Mouse (Mus musculus): ENCODE results near the gene Ppox. TPM values are rescaled to one million over a fixed set of nuclear protein-coding genes. Genes with fewer than 3 reads are reported as not detected.

Ppox gene
- polyA plus RNA-seq, 1 experiment from 2014 or later = 205 TPM

DNA sequence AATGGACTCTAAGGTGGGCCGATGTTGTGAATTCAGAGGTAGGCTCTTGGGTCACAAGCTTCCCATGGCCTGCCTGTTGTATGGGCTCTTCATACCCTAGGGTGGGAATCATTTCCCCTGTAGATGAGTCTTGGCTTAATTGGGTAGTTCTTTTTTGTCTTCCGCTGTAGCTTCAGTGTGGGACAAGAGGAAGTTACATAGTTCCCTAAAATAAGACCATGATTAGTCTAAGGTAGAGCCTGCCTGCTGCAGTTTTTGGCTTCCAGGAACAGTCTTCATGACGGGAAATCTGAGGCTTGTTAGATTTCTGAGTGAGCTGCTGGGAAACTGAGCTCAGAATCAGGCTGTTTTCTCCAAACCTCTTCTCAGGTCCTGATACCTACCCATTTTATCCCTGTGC lies 8.9 kb downstream of the Ppox start:
- no peak for ATAC-seq (ENCODE audit: low read depth)
- WGBS (ENCODE audit: insufficient replicate concordance) = 58% methylated on average over 3 of the region's 3 CpGs
- peaks cover 45% of the 10 kb centered on the region for H3K36me3 ChIP-seq (ENCODE audit: control insufficient read depth, insufficient read depth)

GRCm38 (mm10) chr1:171271622-171272021 lies 9.4 kb downstream of the Ppox start:
- H3K27ac ChIP-seq (ENCODE audit: low read length) = peak overlapping the region; percentile 84

More for the DNA sequence above, 8.9 kb downstream of the Ppox start:
- peak overlapping the region; percentile 84 for H3K27ac ChIP-seq (ENCODE audit: low read length)
- H3K9me3 ChIP-seq (replicated peaks; ENCODE audit: control insufficient read depth, low read length) = no peaks in the 10 kb centered on the region
- peak overlapping the region; percentile 17; the same call in 1 of the 2 replicates for H3K9ac ChIP-seq (ENCODE audit: low read depth, low read length)
- no peaks in the 10 kb centered on the region for H3K27me3 ChIP-seq (ENCODE audit: control insufficient read depth, insufficient read depth, low read depth, low read length)
- peaks cover 35% of the 10 kb centered on the region for H3K4me1 ChIP-seq (ENCODE audit: control insufficient read depth, low read depth, low read length)
- H3K4me2 ChIP-seq (ENCODE audit: low read depth, low read length) = peak overlapping the region; percentile 77
- peak overlapping the region; percentile 83 for H3K4me3 ChIP-seq (ENCODE audit: low read depth, low read length)

GRCm38 (mm10) chr1:171271196-171271595 lies 9.8 kb downstream of the Ppox start:
- Histone ChIP-seq H3K27ac (ENCODE audit: low read length) (peak overlapping the region; percentile 84), H3K36me3 (ENCODE audit: control insufficient read depth, insufficient read depth) (peaks cover 36% of the 10 kb centered on the region), H3K4me3 (ENCODE audit: low read depth, low read length) (peak overlapping the region; percentile 83), H3K9ac (ENCODE audit: low read depth, low read length) (peak overlapping the region; percentile 72), H3K4me1 (ENCODE audit: control insufficient read depth, low read depth, low read length) (peaks cover 33% of the 10 kb centered on the region), H3K27me3 (ENCODE audit: control insufficient read depth, insufficient read depth, low read depth, low read length) (no peaks in the 10 kb centered on the region), H3K4me2 (ENCODE audit: low read depth, low read length) (peak overlapping the region; percentile 77), H3K9me3 (replicated peaks; ENCODE audit: control insufficient read depth, low read length) (no peaks in the 10 kb centered on the region)
- WGBS (ENCODE audit: insufficient replicate concordance) = 23% methylated on average over 9 of the region's 9 CpGs
- no peak for ATAC-seq (ENCODE audit: low read depth)

More at GRCm38 (mm10) chr1:171271622-171272021, 9.4 kb downstream of the Ppox start:
- Histone ChIP-seq H3K4me1 (ENCODE audit: control insufficient read depth, low read depth, low read length) (peaks cover 31% of the 10 kb centered on the region), H3K4me2 (ENCODE audit: low read depth, low read length) (peak overlapping the region; percentile 77), H3K36me3 (ENCODE audit: control insufficient read depth, insufficient read depth) (peaks cover 40% of the 10 kb centered on the region), H3K9me3 (replicated peaks; ENCODE audit: control insufficient read depth, low read length) (no peaks in the 10 kb centered on the region), H3K4me3 (ENCODE audit: low read depth, low read length) (peak overlapping the region; percentile 83), H3K27me3 (ENCODE audit: control insufficient read depth, insufficient read depth, low read depth, low read length) (no peaks in the 10 kb centered on the region), H3K9ac (ENCODE audit: low read depth, low read length) (peak overlapping the region; percentile 17; the same call in 1 of the 2 replicates)
- no peak for ATAC-seq (ENCODE audit: low read depth)
- 51% methylated on average over 10 of the region's 10 CpGs for WGBS (ENCODE audit: insufficient replicate concordance)

DNA sequence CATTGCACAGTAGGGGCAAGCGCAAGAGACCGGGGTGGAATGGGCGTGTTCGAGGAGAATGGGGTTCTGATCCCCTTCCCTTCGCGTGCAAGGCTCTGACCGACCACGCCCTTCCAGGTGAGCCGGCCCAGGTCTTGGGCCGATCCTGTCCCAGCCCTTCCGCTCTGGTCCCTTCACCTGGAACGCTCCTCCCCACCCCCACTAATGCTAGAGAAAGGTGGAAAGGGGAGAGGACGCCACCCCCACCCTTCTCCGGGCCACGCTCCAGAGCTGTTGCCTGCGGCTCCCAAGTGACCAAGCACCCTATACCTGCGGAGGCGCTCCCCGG lies 10.4 kb downstream of the Ppox start:
- under 1% methylated on average over 19 of the region's 19 CpGs for WGBS (ENCODE audit: insufficient replicate concordance)
- H3K4me2 ChIP-seq (ENCODE audit: low read depth, low read length) = peak overlapping the region; percentile 77

DNA sequence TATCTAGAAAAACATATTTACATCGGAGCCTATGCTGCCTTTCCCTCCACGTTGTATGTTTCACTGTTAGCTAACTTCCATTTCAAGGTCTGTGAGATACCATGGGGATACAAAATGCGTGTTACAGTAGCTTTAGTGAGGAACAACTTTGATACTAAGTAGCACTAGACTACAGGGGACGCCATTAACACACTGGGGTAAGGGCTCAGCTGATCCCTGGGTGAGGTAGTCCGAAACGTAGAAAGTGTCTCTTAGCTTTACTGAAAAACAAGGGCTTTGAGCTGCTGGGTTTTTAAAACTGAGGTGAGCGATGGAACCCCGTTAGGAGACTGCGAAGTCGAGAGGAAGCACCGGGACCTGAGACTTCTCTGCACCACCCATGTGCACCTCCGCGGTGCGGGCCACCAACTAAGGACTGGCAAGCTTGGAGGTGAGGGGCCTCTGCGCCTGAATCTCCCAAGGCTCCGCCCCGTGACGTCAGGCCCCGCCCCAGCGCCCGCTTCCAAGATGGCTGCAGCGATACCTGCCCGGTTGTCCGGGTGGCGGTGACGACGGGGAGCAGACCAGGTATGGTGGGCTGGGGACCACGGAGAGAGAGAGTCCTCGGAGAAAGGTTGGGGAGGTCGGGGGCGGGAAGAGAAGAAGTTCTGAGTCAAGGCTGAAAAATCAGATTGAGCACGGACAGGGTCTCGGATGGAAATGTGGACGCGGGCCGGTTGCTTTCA lies 11.0 kb downstream of the Ppox start, which contains the start of gene B4galt3:
Gene B4galt3 (plus strand): TSS at position 481 of the 725 bp plus-strand sequence.
- Histone ChIP-seq H3K27ac (ENCODE audit: low read length) (peak within 1 kb of the TSS; percentile 84), H3K27me3 (ENCODE audit: control insufficient read depth, insufficient read depth, low read depth, low read length) (no peaks in the 10 kb centered on the region), H3K4me2 (ENCODE audit: low read depth, low read length) (peak within 1 kb of the TSS; percentile 77), H3K9me3 (replicated peaks; ENCODE audit: control insufficient read depth, low read length) (no peaks in the 10 kb centered on the region), H3K36me3 (ENCODE audit: control insufficient read depth, insufficient read depth) (peaks cover 24% of the 10 kb centered on the region), H3K4me1 (ENCODE audit: control insufficient read depth, low read depth, low read length) (peaks cover 33% of the 10 kb centered on the region), H3K9ac (ENCODE audit: low read depth, low read length) (peak within 1 kb of the TSS; percentile 72), H3K4me3 (ENCODE audit: low read depth, low read length) (peak within 1 kb of the TSS; percentile 83)
- 4% methylated on average over 36 of the region's 36 CpGs for WGBS (ENCODE audit: insufficient replicate concordance)
- peak; percentile 95 for ATAC-seq (ENCODE audit: low read depth)

More for the DNA sequence above, 10.4 kb downstream of the Ppox start:
- H3K9me3 ChIP-seq (replicated peaks; ENCODE audit: control insufficient read depth, low read length) = no peaks in the 10 kb centered on the region
- peak overlapping the region; percentile 83 for H3K4me3 ChIP-seq (ENCODE audit: low read depth, low read length)
- H3K27ac ChIP-seq (ENCODE audit: low read length) = peak overlapping the region; percentile 84
- H3K27me3 ChIP-seq (ENCODE audit: control insufficient read depth, insufficient read depth, low read depth, low read length) = no peaks in the 10 kb centered on the region
- H3K9ac ChIP-seq (ENCODE audit: low read depth, low read length) = peak overlapping the region; percentile 72
- peaks cover 29% of the 10 kb centered on the region for H3K36me3 ChIP-seq (ENCODE audit: control insufficient read depth, insufficient read depth)
- ATAC-seq (ENCODE audit: low read depth) = peak; percentile 74
- peaks cover 33% of the 10 kb centered on the region for H3K4me1 ChIP-seq (ENCODE audit: control insufficient read depth, low read depth, low read length)

GRCm38 (mm10) chr1:171268341-171268740 lies 12.6 kb downstream of the Ppox start:
- Histone ChIP-seq H3K4me2 (ENCODE audit: low read depth, low read length) (no peak overlapping the region), H3K4me1 (ENCODE audit: control insufficient read depth, low read depth, low read length) (peaks cover 29% of the 10 kb centered on the region), H3K4me3 (ENCODE audit: low read depth, low read length) (no peak overlapping the region), H3K27me3 (ENCODE audit: control insufficient read depth, insufficient read depth, low read depth, low read length) (no peaks in the 10 kb centered on the region; the same call in 1 of the 2 replicates), H3K9me3 (replicated peaks; ENCODE audit: control insufficient read depth, low read length) (no peaks in the 10 kb centered on the region), H3K9ac (ENCODE audit: low read depth, low read length) (no peak overlapping the region), H3K27ac (ENCODE audit: low read length) (no peak overlapping the region), H3K36me3 (ENCODE audit: control insufficient read depth, insufficient read depth) (peaks cover 7% of the 10 kb centered on the region)
- no peak for ATAC-seq (ENCODE audit: low read depth)
- 40% methylated on average over 1 of the region's 1 CpGs for WGBS (ENCODE audit: insufficient replicate concordance)

- Histone ChIP-seq H3K27ac (ENCODE audit: low read length) (no peak overlapping the region), H3K9ac (ENCODE audit: low read depth, low read length) (no peak overlapping the region), H3K36me3 (ENCODE audit: control insufficient read depth, insufficient read depth) (no peaks in the 10 kb centered on the region), H3K4me2 (ENCODE audit: low read depth, low read length) (no peak overlapping the region), H3K4me3 (ENCODE audit: low read depth, low read length) (no peak overlapping the region), H3K27me3 (ENCODE audit: control insufficient read depth, insufficient read depth, low read depth, low read length) (peaks cover 13% of the 10 kb centered on the region), H3K4me1 (ENCODE audit: control insufficient read depth, low read depth, low read length) (peaks cover 20% of the 10 kb centered on the region), H3K9me3 (replicated peaks; ENCODE audit: control insufficient read depth, low read length) (no peaks in the 10 kb centered on the region)
- WGBS (ENCODE audit: insufficient replicate concordance) = 27% methylated on average over 4 of the region's 4 CpGs
- no peak for ATAC-seq (ENCODE audit: low read depth)
These were observed 14.8 kb downstream of the Ppox start for GRCm38 (mm10) chr1:171265971-171266744.

- WGBS (ENCODE audit: insufficient replicate concordance) = 57% methylated on average over 3 of the region's 3 CpGs
- Histone ChIP-seq H3K27me3 (ENCODE audit: control insufficient read depth, insufficient read depth, low read depth, low read length) (peaks cover 13% of the 10 kb centered on the region), H3K9ac (ENCODE audit: low read depth, low read length) (no peak overlapping the region), H3K36me3 (ENCODE audit: control insufficient read depth, insufficient read depth) (no peaks in the 10 kb centered on the region), H3K27ac (ENCODE audit: low read length) (no peak overlapping the region), H3K9me3 (replicated peaks; ENCODE audit: control insufficient read depth, low read length) (no peaks in the 10 kb centered on the region), H3K4me3 (ENCODE audit: low read depth, low read length) (no peak overlapping the region), H3K4me2 (ENCODE audit: low read depth, low read length) (no peak overlapping the region), H3K4me1 (ENCODE audit: control insufficient read depth, low read depth, low read length) (peaks cover 10% of the 10 kb centered on the region)
- no peak for ATAC-seq (ENCODE audit: low read depth)
These were observed 17.1 kb downstream of the Ppox start for GRCm38 (mm10) chr1:171263666-171264461.

Data from liver, embryonic 16.5 days (tissue).